Mouse (Mus musculus): ENCODE data around the gene Foxred2. TPM values are rescaled to one million over a fixed set of nuclear protein-coding genes. Genes with fewer than 3 reads are reported as not detected.

Foxred2 gene
- polyA plus RNA-seq, 1 experiment from 2014 or later = 3.7 TPM

- H3K9me3 ChIP-seq (ENCODE audit: control insufficient read depth, low read length) = no peaks in the 10 kb centered on the region
- H3K4me1 ChIP-seq (replicated peaks; ENCODE audit: control insufficient read depth, insufficient read depth, low read length) = peaks cover 15% of the 10 kb centered on the region
- peaks cover 20% of the 10 kb centered on the region for H3K36me3 ChIP-seq (ENCODE audit: control insufficient read depth, insufficient read depth, low read length)
- peaks cover 15% of the 10 kb centered on the region for H3K27me3 ChIP-seq (ENCODE audit: control insufficient read depth, insufficient read depth, low read depth, low read length)
- peak; percentile 23 for ATAC-seq (ENCODE audit: low read depth)
- no peak overlapping the region for H3K27ac ChIP-seq (ENCODE audit: low read length)
- peak overlapping the region; percentile 44 for H3K9ac ChIP-seq (ENCODE audit: low read length)
- WGBS = 7% methylated on average over 52 of the region's 52 CpGs
- H3K4me3 ChIP-seq (ENCODE audit: low read length) = peak overlapping the region; percentile 54
- peak overlapping the region; percentile 76 for H3K4me2 ChIP-seq (ENCODE audit: low read depth, low read length)
Observed at GRCm38 (mm10) chr15:77955440-77956403, 800 bp downstream of the Foxred2 start.

- 79% methylated on average over 2 of the region's 2 CpGs for WGBS
- Histone ChIP-seq H3K27ac (ENCODE audit: low read length) (no peak overlapping the region), H3K9ac (ENCODE audit: low read length) (no peak overlapping the region), H3K9me3 (ENCODE audit: control insufficient read depth, low read length) (no peaks in the 10 kb centered on the region), H3K36me3 (ENCODE audit: control insufficient read depth, insufficient read depth, low read length) (peaks cover 7% of the 10 kb centered on the region), H3K4me1 (replicated peaks; ENCODE audit: control insufficient read depth, insufficient read depth, low read length) (peaks cover 15% of the 10 kb centered on the region), H3K27me3 (ENCODE audit: control insufficient read depth, insufficient read depth, low read depth, low read length) (peaks cover 15% of the 10 kb centered on the region), H3K4me2 (ENCODE audit: low read depth, low read length) (no peak overlapping the region), H3K4me3 (ENCODE audit: low read length) (no peak overlapping the region)
- ATAC-seq (ENCODE audit: low read depth) = no peak
Observed at GRCm38 (mm10) chr15:77954362-77954761, 2.2 kb downstream of the Foxred2 start.

- no peak for ATAC-seq (ENCODE audit: low read depth)
- Histone ChIP-seq H3K9ac (ENCODE audit: low read length) (no peak overlapping the region), H3K27ac (ENCODE audit: low read length) (no peak overlapping the region), H3K4me1 (replicated peaks; ENCODE audit: control insufficient read depth, insufficient read depth, low read length) (peaks cover 15% of the 10 kb centered on the region), H3K36me3 (ENCODE audit: control insufficient read depth, insufficient read depth, low read length) (no peaks in the 10 kb centered on the region), H3K9me3 (ENCODE audit: control insufficient read depth, low read length) (no peaks in the 10 kb centered on the region), H3K27me3 (ENCODE audit: control insufficient read depth, insufficient read depth, low read depth, low read length) (peaks cover 15% of the 10 kb centered on the region), H3K4me3 (ENCODE audit: low read length) (no peak overlapping the region), H3K4me2 (ENCODE audit: low read depth, low read length) (no peak overlapping the region)
- 74% methylated on average over 3 of the region's 3 CpGs for WGBS
Observed at GRCm38 (mm10) chr15:77952921-77953320, 3.6 kb downstream of the Foxred2 start.

- Histone ChIP-seq H3K9ac (ENCODE audit: low read length) (no peak overlapping the region), H3K36me3 (ENCODE audit: control insufficient read depth, insufficient read depth, low read length) (no peaks in the 10 kb centered on the region), H3K27ac (ENCODE audit: low read length) (no peak overlapping the region), H3K4me3 (ENCODE audit: low read length) (no peak overlapping the region), H3K27me3 (ENCODE audit: control insufficient read depth, insufficient read depth, low read depth, low read length) (no peaks in the 10 kb centered on the region), H3K9me3 (ENCODE audit: control insufficient read depth, low read length) (no peaks in the 10 kb centered on the region), H3K4me1 (replicated peaks; ENCODE audit: control insufficient read depth, insufficient read depth, low read length) (no peaks in the 10 kb centered on the region), H3K4me2 (ENCODE audit: low read depth, low read length) (no peak overlapping the region)
- WGBS = 81% methylated on average over 7 of the region's 7 CpGs
- ATAC-seq (ENCODE audit: low read depth) = no peak
Observed at GRCm38 (mm10) chr15:77949061-77949460, 7.5 kb downstream of the Foxred2 start.

GRCm38 (mm10) chr15:77945711-77946110 lies 10.8 kb downstream of the Foxred2 start:
- Histone ChIP-seq H3K4me3 (ENCODE audit: low read length) (no peak overlapping the region), H3K27ac (ENCODE audit: low read length) (no peak overlapping the region), H3K4me1 (replicated peaks; ENCODE audit: control insufficient read depth, insufficient read depth, low read length) (no peaks in the 10 kb centered on the region), H3K4me2 (ENCODE audit: low read depth, low read length) (no peak overlapping the region), H3K9me3 (ENCODE audit: control insufficient read depth, low read length) (no peaks in the 10 kb centered on the region), H3K9ac (ENCODE audit: low read length) (no peak overlapping the region), H3K36me3 (ENCODE audit: control insufficient read depth, insufficient read depth, low read length) (no peaks in the 10 kb centered on the region), H3K27me3 (ENCODE audit: control insufficient read depth, insufficient read depth, low read depth, low read length) (no peaks in the 10 kb centered on the region)
- ATAC-seq (ENCODE audit: low read depth) = no peak
- WGBS = 84% methylated on average over 4 of the region's 4 CpGs

- no peak overlapping the region for H3K9ac ChIP-seq (ENCODE audit: low read length)
- H3K27ac ChIP-seq (ENCODE audit: low read length) = no peak overlapping the region
- H3K4me3 ChIP-seq (ENCODE audit: low read length) = no peak overlapping the region
- H3K4me1 ChIP-seq (replicated peaks; ENCODE audit: control insufficient read depth, insufficient read depth, low read length) = no peaks in the 10 kb centered on the region
- H3K4me2 ChIP-seq (ENCODE audit: low read depth, low read length) = no peak overlapping the region
- 62% methylated on average over 3 of the region's 3 CpGs for WGBS
- no peak for ATAC-seq (ENCODE audit: low read depth)
- H3K9me3 ChIP-seq (ENCODE audit: control insufficient read depth, low read length) = no peaks in the 10 kb centered on the region
- no peaks in the 10 kb centered on the region for H3K27me3 ChIP-seq (ENCODE audit: control insufficient read depth, insufficient read depth, low read depth, low read length)
- H3K36me3 ChIP-seq (ENCODE audit: control insufficient read depth, insufficient read depth, low read length) = no peaks in the 10 kb centered on the region
Observed at GRCm38 (mm10) chr15:77941563-77941962, 15.0 kb downstream of the Foxred2 start.

GRCm38 (mm10) chr15:77938516-77938915 lies 18.0 kb downstream of the Foxred2 start:
- Histone ChIP-seq H3K27me3 (ENCODE audit: control insufficient read depth, insufficient read depth, low read depth, low read length) (no peaks in the 10 kb centered on the region), H3K36me3 (ENCODE audit: control insufficient read depth, insufficient read depth, low read length) (no peaks in the 10 kb centered on the region), H3K27ac (ENCODE audit: low read length) (no peak overlapping the region), H3K4me2 (ENCODE audit: low read depth, low read length) (no peak overlapping the region), H3K4me3 (ENCODE audit: low read length) (no peak overlapping the region), H3K9ac (ENCODE audit: low read length) (no peak overlapping the region), H3K9me3 (ENCODE audit: control insufficient read depth, low read length) (no peaks in the 10 kb centered on the region), H3K4me1 (replicated peaks; ENCODE audit: control insufficient read depth, insufficient read depth, low read length) (no peaks in the 10 kb centered on the region)
- no peak for ATAC-seq (ENCODE audit: low read depth)
- 71% methylated on average over 5 of the region's 5 CpGs for WGBS

GRCm38 (mm10) chr15:77935673-77936375 lies 20.7 kb downstream of the Foxred2 start:
- 75% methylated on average over 14 of the region's 14 CpGs for WGBS
- H3K9me3 ChIP-seq (ENCODE audit: control insufficient read depth, low read length) = no peaks in the 10 kb centered on the region

GRCm38 (mm10) chr15:77934968-77935367 lies 21.6 kb downstream of the Foxred2 start:
- Histone ChIP-seq H3K27me3 (ENCODE audit: control insufficient read depth, insufficient read depth, low read depth, low read length) (no peaks in the 10 kb centered on the region), H3K27ac (ENCODE audit: low read length) (no peak overlapping the region), H3K4me3 (ENCODE audit: low read length) (no peak overlapping the region), H3K36me3 (ENCODE audit: control insufficient read depth, insufficient read depth, low read length) (no peaks in the 10 kb centered on the region), H3K9ac (ENCODE audit: low read length) (no peak overlapping the region), H3K9me3 (ENCODE audit: control insufficient read depth, low read length) (no peaks in the 10 kb centered on the region), H3K4me1 (replicated peaks; ENCODE audit: control insufficient read depth, insufficient read depth, low read length) (no peaks in the 10 kb centered on the region; the same call in 1 of the 2 replicates), H3K4me2 (ENCODE audit: low read depth, low read length) (no peak overlapping the region)
- WGBS = 56% methylated on average over 5 of the region's 5 CpGs
- no peak for ATAC-seq (ENCODE audit: low read depth)

More at GRCm38 (mm10) chr15:77935673-77936375, 20.7 kb downstream of the Foxred2 start:
- no peak for ATAC-seq (ENCODE audit: low read depth)
- Histone ChIP-seq H3K36me3 (ENCODE audit: control insufficient read depth, insufficient read depth, low read length) (no peaks in the 10 kb centered on the region), H3K4me3 (ENCODE audit: low read length) (no peak overlapping the region), H3K4me2 (ENCODE audit: low read depth, low read length) (no peak overlapping the region), H3K4me1 (replicated peaks; ENCODE audit: control insufficient read depth, insufficient read depth, low read length) (no peaks in the 10 kb centered on the region), H3K27me3 (ENCODE audit: control insufficient read depth, insufficient read depth, low read depth, low read length) (no peaks in the 10 kb centered on the region), H3K9ac (ENCODE audit: low read length) (no peak overlapping the region), H3K27ac (ENCODE audit: low read length) (no peak overlapping the region)

Measured in lung, embryonic 16.5 days (tissue).